Mouse (Mus musculus) erythroblast, embryonic 14.5 days (primary cell): ENCODE measurements at regions not wholly inside any gene's neighbourhood (a gene's known extent, or its start where the extent isn't known, plus 50 kb on each side); places are given as distances from the start of the nearest gene placed in this dataset.

Source experiments
- H3K27me3 ChIP-seq: 2 replicates; pipeline ENCODE4 v1.6.1; 2012; ENCODE audit warnings: inconsistent platforms; ENCODE audit not compliant: control insufficient read depth
- H3K36me3 ChIP-seq: 2 replicates; pipeline ENCODE4 v1.6.1; 2012; ENCODE audit warnings: mild to moderate bottlenecking, inconsistent platforms; ENCODE audit not compliant: control insufficient read depth
- H3K4me1 ChIP-seq: 2 replicates; pipeline ENCODE4 v1.6.1; 2012; ENCODE audit warnings: inconsistent platforms; ENCODE audit not compliant: control insufficient read depth
- H3K4me3 ChIP-seq: replicated peaks from 2 replicates; pipeline ENCODE3; 2012; ENCODE audit warnings: moderate library complexity, mild to moderate bottlenecking, inconsistent platforms
- H3K9me3 ChIP-seq: 2 replicates; pipeline ENCODE4 v1.6.1; 2012; ENCODE audit warnings: low read length, inconsistent platforms, mixed read lengths; ENCODE audit not compliant: control insufficient read depth
- GATA1 ChIP-seq: IDR thresholded peaks from 2 replicates; pipeline ENCODE4 v1.6.1; 2012; ENCODE audit warnings: low read length, inconsistent platforms, mixed read lengths
- TAL1 ChIP-seq: IDR thresholded peaks from 3 replicates; pipeline ENCODE4 v1.6.1; 2012; ENCODE audit warnings: low read length, inconsistent platforms, mixed read lengths

GRCm38 (mm10) chr14:102906826-102907225 is 75.6 kb downstream of the Kctd12 start:
- H3K9me3 ChIP-seq = no peaks in the 10 kb centered on the region
- no peak overlapping the region for H3K4me3 ChIP-seq
- no peaks in the 10 kb centered on the region for H3K4me1 ChIP-seq
- no peaks in the 10 kb centered on the region for H3K36me3 ChIP-seq
- no peaks in the 10 kb centered on the region for H3K27me3 ChIP-seq
- TF ChIP-seq GATA1 = no peak
- TF ChIP-seq TAL1 = no peak

DNA sequence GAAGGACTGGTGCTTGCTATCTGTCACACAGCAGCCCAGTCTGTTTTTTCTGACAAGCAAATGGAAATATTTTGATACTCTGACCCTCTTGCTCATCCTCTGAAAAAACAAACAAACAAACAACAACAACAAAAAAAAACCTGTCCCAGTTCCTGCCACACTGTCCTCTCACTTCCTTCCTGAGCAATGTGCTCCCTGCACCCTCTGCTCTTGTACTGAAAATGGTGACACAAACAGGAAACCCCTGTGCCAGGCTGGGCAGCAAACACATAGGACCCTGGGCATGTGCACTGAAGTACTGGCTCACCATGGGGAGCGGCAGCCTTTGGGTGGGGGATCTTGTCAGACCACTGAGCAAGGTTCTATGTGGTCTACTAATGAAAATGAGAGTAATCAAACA is 76.2 kb downstream of the Kctd12 start:
- Histone ChIP-seq H3K9me3 (no peaks in the 10 kb centered on the region), H3K27me3 (no peaks in the 10 kb centered on the region), H3K36me3 (no peaks in the 10 kb centered on the region), H3K4me3 (no peak overlapping the region), H3K4me1 (no peaks in the 10 kb centered on the region)
- no peak for TF ChIP-seq TAL1
- TF ChIP-seq GATA1 = no peak

DNA sequence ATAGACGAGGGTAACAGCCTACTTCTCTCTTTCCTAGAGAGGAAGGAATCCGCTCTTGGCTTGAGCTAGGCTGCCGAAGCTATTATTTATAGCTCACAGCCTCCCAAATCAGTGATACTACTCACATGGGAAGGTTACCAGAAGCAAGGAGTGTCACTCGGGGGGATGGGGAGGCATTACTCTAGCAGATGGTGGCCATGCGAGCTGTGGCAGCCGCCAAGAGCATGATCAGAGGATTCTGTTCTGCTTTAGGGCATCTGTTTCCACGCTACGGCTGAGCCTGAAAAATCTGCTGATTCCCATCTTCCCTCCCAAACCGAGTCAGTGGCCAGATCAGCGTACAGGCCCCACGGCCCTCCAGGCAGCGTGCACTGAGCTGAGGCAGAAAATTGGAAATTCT is 79.5 kb downstream of the Kctd12 start:
- H3K4me3 ChIP-seq = no peak overlapping the region
- H3K9me3 ChIP-seq = no peaks in the 10 kb centered on the region
- H3K4me1 ChIP-seq = no peaks in the 10 kb centered on the region
- TF ChIP-seq GATA1 = no peak
- TF ChIP-seq TAL1 = no peak
- no peaks in the 10 kb centered on the region for H3K27me3 ChIP-seq
- H3K36me3 ChIP-seq = no peaks in the 10 kb centered on the region

DNA sequence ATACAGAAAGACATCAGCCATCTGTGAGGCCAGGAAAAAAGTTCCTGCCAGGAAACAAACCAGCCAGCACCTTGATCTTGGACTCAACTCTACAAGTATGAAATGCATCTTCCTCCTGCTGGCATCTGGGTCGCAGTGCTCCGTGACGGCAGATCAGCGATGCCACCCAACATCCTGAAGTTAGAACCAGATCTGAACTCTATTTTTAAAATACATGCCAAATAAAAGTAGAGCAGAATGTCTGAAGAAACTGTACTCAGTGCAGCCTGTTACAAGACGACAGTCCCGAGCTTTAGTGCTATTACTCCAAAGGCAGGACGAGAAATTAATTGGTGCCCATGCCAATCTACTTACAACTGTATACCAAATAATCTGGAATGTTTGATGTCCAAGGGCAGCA is 80.2 kb downstream of the Kctd12 start:
- no peak overlapping the region for H3K4me3 ChIP-seq
- no peak for TF ChIP-seq GATA1
- no peak for TF ChIP-seq TAL1
- H3K27me3 ChIP-seq = no peaks in the 10 kb centered on the region
- H3K36me3 ChIP-seq = no peaks in the 10 kb centered on the region
- no peaks in the 10 kb centered on the region for H3K9me3 ChIP-seq
- no peaks in the 10 kb centered on the region for H3K4me1 ChIP-seq

GRCm38 (mm10) chr14:102898445-102898844 is 84.0 kb downstream of the Kctd12 start:
- H3K36me3 ChIP-seq = no peaks in the 10 kb centered on the region
- TF ChIP-seq GATA1 (no peak), TAL1 (no peak)
- no peaks in the 10 kb centered on the region for H3K27me3 ChIP-seq
- no peaks in the 10 kb centered on the region for H3K4me1 ChIP-seq
- H3K9me3 ChIP-seq = no peaks in the 10 kb centered on the region
- no peak overlapping the region for H3K4me3 ChIP-seq

- no peaks in the 10 kb centered on the region for H3K36me3 ChIP-seq
- no peaks in the 10 kb centered on the region for H3K27me3 ChIP-seq
- no peaks in the 10 kb centered on the region for H3K9me3 ChIP-seq
- H3K4me3 ChIP-seq = no peak overlapping the region
- no peak for TF ChIP-seq TAL1
- no peak for TF ChIP-seq GATA1
- H3K4me1 ChIP-seq = no peaks in the 10 kb centered on the region
These were observed 85.4 kb downstream of the Kctd12 start for GRCm38 (mm10) chr14:102897039-102897438.

DNA sequence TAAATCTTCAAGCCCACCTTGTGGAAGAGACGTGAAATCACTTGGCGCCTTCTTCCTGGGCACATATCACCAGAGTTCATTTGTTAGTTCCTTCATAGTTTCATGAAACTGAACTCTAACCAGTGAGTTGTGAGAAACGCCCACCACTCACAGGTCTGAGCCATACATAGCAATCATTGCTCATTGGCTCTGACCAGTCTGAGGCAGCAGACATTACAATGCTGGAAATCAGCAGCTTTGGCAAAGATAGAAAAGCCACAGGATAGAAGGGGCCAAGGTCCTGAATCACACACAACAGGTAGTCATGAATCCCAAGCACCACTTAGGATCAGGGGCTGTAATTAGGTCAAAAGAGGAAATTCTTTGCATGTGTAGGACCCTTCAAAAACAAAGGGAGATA is 85.9 kb downstream of the Kctd12 start:
- no peak overlapping the region for H3K4me3 ChIP-seq
- no peaks in the 10 kb centered on the region for H3K4me1 ChIP-seq
- no peaks in the 10 kb centered on the region for H3K36me3 ChIP-seq
- H3K9me3 ChIP-seq = no peaks in the 10 kb centered on the region
- H3K27me3 ChIP-seq = no peaks in the 10 kb centered on the region
- TF ChIP-seq TAL1 = no peak
- TF ChIP-seq GATA1 = no peak

GRCm38 (mm10) chr14:102893241-102893640 is 89.2 kb downstream of the Kctd12 start:
- Histone ChIP-seq H3K27me3 (no peaks in the 10 kb centered on the region), H3K4me3 (no peak overlapping the region), H3K4me1 (no peaks in the 10 kb centered on the region), H3K36me3 (no peaks in the 10 kb centered on the region), H3K9me3 (no peaks in the 10 kb centered on the region)
- no peak for TF ChIP-seq GATA1
- no peak for TF ChIP-seq TAL1

DNA sequence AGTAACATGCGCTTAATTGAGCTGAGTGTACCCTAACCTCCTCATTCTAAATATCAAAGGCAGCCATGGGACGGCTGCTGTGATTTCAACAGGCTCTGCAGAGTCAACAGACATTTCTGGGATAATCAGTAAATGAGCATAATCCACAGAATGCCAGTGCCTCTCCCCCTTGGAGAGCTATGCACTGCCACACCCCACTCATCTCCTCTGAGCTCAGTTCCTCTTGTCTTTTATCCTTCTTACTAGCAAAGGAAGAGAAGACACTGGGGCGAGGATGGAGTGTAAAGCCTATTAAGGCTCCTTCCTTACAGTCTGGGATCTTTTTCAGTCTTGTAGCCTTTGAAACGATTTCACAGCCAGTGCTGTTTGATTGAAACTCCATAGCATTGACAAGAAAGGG is 90.9 kb downstream of the Kctd12 start:
- no peaks in the 10 kb centered on the region for H3K27me3 ChIP-seq
- TF ChIP-seq GATA1 (no peak), TAL1 (no peak)
- H3K36me3 ChIP-seq = no peaks in the 10 kb centered on the region
- H3K4me3 ChIP-seq = no peak overlapping the region
- H3K9me3 ChIP-seq = no peaks in the 10 kb centered on the region
- no peaks in the 10 kb centered on the region for H3K4me1 ChIP-seq

- TF ChIP-seq GATA1 (no peak), TAL1 (no peak)
- Histone ChIP-seq H3K4me1 (no peaks in the 10 kb centered on the region), H3K9me3 (no peaks in the 10 kb centered on the region; the same call in 1 of the 2 replicates), H3K36me3 (no peaks in the 10 kb centered on the region), H3K27me3 (no peaks in the 10 kb centered on the region), H3K4me3 (no peak overlapping the region)
These were observed 97.2 kb downstream of the Kctd12 start for GRCm38 (mm10) chr14:102885240-102885598.
